Mouse (Mus musculus) adrenal gland, postnatal 4 days (tissue): ENCODE data around the gene Fam69a. TPM values are rescaled to one million over a fixed set of nuclear protein-coding genes. Genes with fewer than 3 reads are reported as not detected.
"Not testable (repeated sequence)": the region's sequence is repeated elsewhere in the genome, so short reads cannot be mapped to it uniquely, and the experiment has no call there.

Experiments
- DNase-seq, 2 experiments: peaks; one replicate each; pipeline ENCODE4 v3.0.0; 2021 to 2022; ENCODE audit warnings: low spot score in 2 of 2, mixed read lengths in 2 of 2
- total RNA-seq, 2 experiments: library from RNA; stranded (reverse); gene quantifications; 2 replicates each; pipeline ENCODE4 v1.2.3; 2021

The Fam69a gene
- total RNA-seq, 2 experiments from 2014 or later = 9.8 to 10.1 TPM

GRCm38 (mm10) chr5:107982016-107982415 lies 4.9 kb downstream of the Fam69a start:
- no peak for DNase-seq

GRCm38 (mm10) chr5:107979901-107980300 lies 7.0 kb downstream of the Fam69a start:
- no peak for DNase-seq

- DNase-seq = no peak
Observed at GRCm38 (mm10) chr5:107978289-107979035, 8.4 kb downstream of the Fam69a start.

- no peak for DNase-seq
Observed at GRCm38 (mm10) chr5:107977640-107978288, 9.1 kb downstream of the Fam69a start.

- no peak for DNase-seq
Observed at GRCm38 (mm10) chr5:107973310-107973709, 13.6 kb downstream of the Fam69a start.

GRCm38 (mm10) chr5:107972444-107973272 lies 14.2 kb downstream of the Fam69a start:
- no peak for DNase-seq

- DNase-seq = no peak
Observed at GRCm38 (mm10) chr5:107971069-107971468, 15.8 kb downstream of the Fam69a start.

GRCm38 (mm10) chr5:107969818-107970217 lies 17.1 kb downstream of the Fam69a start:
- not testable (repeated sequence) for DNase-seq

GRCm38 (mm10) chr5:107968079-107968478 lies 18.8 kb downstream of the Fam69a start:
- no peak for DNase-seq

GRCm38 (mm10) chr5:107966841-107967457 lies 19.9 kb downstream of the Fam69a start:
- DNase-seq = no peak

- DNase-seq = no peak
Observed at GRCm38 (mm10) chr5:107966156-107966555, 20.7 kb downstream of the Fam69a start.

- DNase-seq = no peak
Observed at GRCm38 (mm10) chr5:107965355-107965991, 21.4 kb downstream of the Fam69a start.

GRCm38 (mm10) chr5:107964031-107964758 lies 22.7 kb downstream of the Fam69a start:
- DNase-seq = no peak

GRCm38 (mm10) chr5:107961438-107962251 lies 25.2 kb downstream of the Fam69a start:
- DNase-seq = no peak

- no peak for DNase-seq
Observed at GRCm38 (mm10) chr5:107960532-107961202, 26.2 kb downstream of the Fam69a start.

GRCm38 (mm10) chr5:107959624-107960300 lies 27.1 kb downstream of the Fam69a start:
- no peak for DNase-seq

- DNase-seq = no peak
Observed at GRCm38 (mm10) chr5:107950643-107951042, 36.2 kb downstream of the Fam69a start.

- no peak for DNase-seq
Observed at GRCm38 (mm10) chr5:107949607-107950006, 37.3 kb downstream of the Fam69a start.
